In genomic region chr11:51577587-51577986, GRCm38 (mm10) we compare ENCODE assay signal across 18 mouse cellular contexts. TPM values are rescaled to one million over a fixed set of nuclear protein-coding genes. Genes with fewer than 3 reads are reported as not detected.
DNase-seq lines count a peak whose midpoint lies in the region; ATAC-seq and TF ChIP-seq lines count a peak whose summit lies in the region.
"Had no signal": no experiment of that assay in that cellular context is flagged by ENCODE, and none has a peak within 500 bp of the region (broad histone marks: within the 10 kb centered on the region; RNA-seq: fewer than 3 reads in every experiment).

No protein-coding gene starts in this region.

- DNase-seq in spleen, adult 2 months (ENCODE audit: low read depth in 1 of 2, low spot score in 2 of 2): peak; percentile 62 to 68
- DNase-seq in thymus, postnatal 36 days: peak; percentile 35 to 56
- no peak for DNase-seq in heart, postnatal 14 days
- no peak for DNase-seq in heart, adult 8-10 months (ENCODE audit: low spot score)
- no peak for DNase-seq in left cerebral cortex, adult 2 months (ENCODE audit: extremely low spot score in 1 of 2, low spot score in 2 of 2)
- DNase-seq: adrenal gland, adult 2 months; cerebellum, adult 2 months; embryo, embryonic 11 days; gastrocnemius, postnatal 14 days; liver, embryonic 13.5 days had no signal

- no peak for TF ChIP-seq CTCF in spleen, adult 2 months (IDR thresholded peaks at IDR 0.05; ENCODE audit: extremely low read depth, insufficient read depth, insufficient read length, insufficient replicate concordance)
- no peak for TF ChIP-seq CTCF in left cerebral cortex, adult 2 months (IDR thresholded peaks at IDR 0.05)

- peak overlapping the region; percentile 41 for H3K4me3 ChIP-seq in spleen, adult 2 months (ENCODE audit: extremely low read depth, insufficient read depth, insufficient read length)
- no peak overlapping the region for H3K4me3 ChIP-seq in left cerebral cortex, adult 2 months
- H3K4me3 ChIP-seq: forebrain, embryonic 15.5 days; liver, embryonic 13.5 days; midbrain, embryonic 10.5 days; neural tube, embryonic 15.5 days had no signal

- H3K36me3 ChIP-seq in spleen, adult 2 months (ENCODE audit: control insufficient read depth, insufficient read depth, low read length): no peaks in the 10 kb centered on the region
- H3K36me3 ChIP-seq: forebrain, embryonic 15.5 days; liver, embryonic 13.5 days; midbrain, embryonic 10.5 days; neural tube, embryonic 15.5 days had no signal

- intact Hi-C loops in heart, postnatal 14 days (cut with DNase I): loop anchor here (5.0 kb wide), 1 partner anchor 40 kb away; no protein-coding TSS in a partner anchor
- intact Hi-C loops in left cerebral cortex, adult 2 months (cut with DNase I): no loop called here

- no peaks in the 10 kb centered on the region for H3K27me3 ChIP-seq in spleen, adult 2 months (ENCODE audit: control insufficient read depth, insufficient read depth, low read length)
- H3K27me3 ChIP-seq: forebrain, embryonic 15.5 days; liver, embryonic 13.5 days; neural tube, embryonic 15.5 days; Patski had no signal

- WGBS in spleen, adult 2 months: 21% methylated on average over 7 of the region's 7 CpGs

- peaks cover 16% of the 10 kb centered on the region; the same call in 1 of the 2 replicates for H3K4me1 ChIP-seq in spleen, adult 2 months (ENCODE audit: control insufficient read depth, insufficient read depth, insufficient read length)
- H3K4me1 ChIP-seq: liver, embryonic 13.5 days; neural tube, embryonic 15.5 days had no signal

- peak overlapping the region; percentile 69 for H3K27ac ChIP-seq in spleen, adult 2 months (ENCODE audit: insufficient read depth, low read length)
- H3K27ac ChIP-seq in left cerebral cortex, adult 2 months: no peak overlapping the region
- H3K27ac ChIP-seq: forebrain, embryonic 15.5 days; liver, embryonic 13.5 days; midbrain, embryonic 10.5 days; neural tube, embryonic 15.5 days had no signal

- peak; percentile 92 for ATAC-seq in CD4-positive, CD25-positive, alpha-beta regulatory T cell, adult 4 months
- ATAC-seq in granulocyte monocyte progenitor cell, adult 5-6 weeks (replicated peaks; ENCODE audit: poor library complexity, severe bottlenecking): peak; percentile 83
- ATAC-seq: forebrain, embryonic 15.5 days; intestine, embryonic 16.5 days; lung, postnatal 0 days; Patski had no signal

- TF ChIP-seq POLR2A in spleen, adult 2 months (IDR thresholded peaks at IDR 0.05; ENCODE audit: low read depth, low read length): no peak

RNA-seq across cellular contexts. Expression of gene Phykpl, which starts 7.0 kb away (rescaled TPM):
- 10 to 100 TPM; 27.4 to 30.3 TPM for polyA plus RNA-seq in CD4-positive, CD25-positive, alpha-beta regulatory T cell, adult 4 months (2017; shearing (Covaris generic))
- total RNA-seq in granulocyte monocyte progenitor cell, adult 5-6 weeks (2014; fragmentation: Nextera tagmentation): 25.1 and 25.2 TPM in 2 replicates
- total RNA-seq in granulocyte monocyte progenitor cell, adult 5-6 weeks (2017): 11.0 and 13.4 TPM in 2 replicates
- polyA plus RNA-seq in spleen, adult 2 months (2012; rRNA removed): 13.2 and 20.5 TPM in 2 replicates
- 10 to 100 TPM; 10.3 to 10.4 TPM for total RNA-seq in heart, postnatal 14 days (2021)
- 1 to 10 TPM; 8.5 to 9.6 (median 8.9) TPM for total RNA-seq in heart, adult 8-10 months (2022)
- total RNA-seq in left cerebral cortex, adult 2 months (2021): 1 to 10 TPM; 7.8 to 8.2 TPM

RNA-seq across cellular contexts. Expression of gene Hnrnpab, which starts 29.1 kb away (rescaled TPM):
- 10 to 100 TPM; 21.2 to 36.2 TPM for polyA plus RNA-seq in CD4-positive, CD25-positive, alpha-beta regulatory T cell, adult 4 months (2017; shearing (Covaris generic))
- total RNA-seq in granulocyte monocyte progenitor cell, adult 5-6 weeks (2014; fragmentation: Nextera tagmentation): 512 and 539 TPM in 2 replicates
- 838 and 956 TPM in 2 replicates for total RNA-seq in granulocyte monocyte progenitor cell, adult 5-6 weeks (2017)
- polyA plus RNA-seq in spleen, adult 2 months (2012; rRNA removed): 146 and 314 TPM in 2 replicates
- total RNA-seq in heart, postnatal 14 days (2021): 100 to 1,000 TPM; 141 to 163 TPM
- 100 to 1,000 TPM; 119 to 149 (median 133) TPM for total RNA-seq in heart, adult 8-10 months (2022)
- 100 to 1,000 TPM; 120 to 127 TPM for total RNA-seq in left cerebral cortex, adult 2 months (2021)

RNA-seq across cellular contexts. Expression of gene Nhp2, which starts 41.9 kb away (rescaled TPM):
- 100 to 1,000 TPM in 1 of 2 experiments, 10 to 100 TPM in 1; 87.8 to 116 TPM for polyA plus RNA-seq in CD4-positive, CD25-positive, alpha-beta regulatory T cell, adult 4 months (2017; shearing (Covaris generic))
- 194 and 203 TPM in 2 replicates for total RNA-seq in granulocyte monocyte progenitor cell, adult 5-6 weeks (2014; fragmentation: Nextera tagmentation)
- total RNA-seq in granulocyte monocyte progenitor cell, adult 5-6 weeks (2017): 141 and 169 TPM in 2 replicates
- polyA plus RNA-seq in spleen, adult 2 months (2012; rRNA removed): 34.3 and 41.2 TPM in 2 replicates
- 10 to 100 TPM; 19.5 to 21.3 TPM for total RNA-seq in heart, postnatal 14 days (2021)
- 10 to 100 TPM; 18.4 to 23.7 (median 21.4) TPM for total RNA-seq in heart, adult 8-10 months (2022)
- 10 to 100 TPM; 45.0 to 46.2 TPM for total RNA-seq in left cerebral cortex, adult 2 months (2021)

RNA-seq across cellular contexts. Expression of gene Rmnd5b, which starts 58.1 kb away (rescaled TPM):
- 10 to 100 TPM; 46.6 to 54.0 TPM for polyA plus RNA-seq in CD4-positive, CD25-positive, alpha-beta regulatory T cell, adult 4 months (2017; shearing (Covaris generic))
- total RNA-seq in granulocyte monocyte progenitor cell, adult 5-6 weeks (2014; fragmentation: Nextera tagmentation): 17.9 and 19.2 TPM in 2 replicates
- total RNA-seq in granulocyte monocyte progenitor cell, adult 5-6 weeks (2017): 12.8 and 14.1 TPM in 2 replicates
- polyA plus RNA-seq in spleen, adult 2 months (2012; rRNA removed): 71.2 and 87.4 TPM in 2 replicates
- total RNA-seq in heart, postnatal 14 days (2021): 10 to 100 TPM; 16.0 to 16.3 TPM
- 10 to 100 TPM; 12.6 to 19.1 (median 15.3) TPM for total RNA-seq in heart, adult 8-10 months (2022)
- total RNA-seq in left cerebral cortex, adult 2 months (2021): 10 to 100 TPM; 56.1 to 61.9 TPM

Comparison
In these comparisons a context has a peak if more than half of its experiments do, and no peak if none do; other contexts are left out.
1. DNase-seq: peak in spleen, adult 2 months (2 of 2) and thymus, postnatal 36 days (2 of 2); none in heart, postnatal 14 days (0 of 2), heart, adult 8-10 months (single experiment) and left cerebral cortex, adult 2 months (0 of 2).